Mouse (Mus musculus) lung, adult 2 months (tissue): ENCODE data around the gene Smim20.

Experiments
- CTCF ChIP-seq: fragments of 200-500 bp; IDR thresholded peaks from 2 replicates; pipeline ENCODE4 v1.5.1; 2011; ENCODE audit warnings: mild to moderate bottlenecking, low read length, control low read depth; ENCODE audit not compliant: insufficient read depth
- POLR2A ChIP-seq: fragments of 200-500 bp; IDR thresholded peaks from 2 replicates; pipeline ENCODE4 v1.6.1; 2011; ENCODE audit warnings: low read depth, mild to moderate bottlenecking, control low read depth, low read length, borderline replicate concordance; ENCODE audit errors: extremely low read depth

DNA sequence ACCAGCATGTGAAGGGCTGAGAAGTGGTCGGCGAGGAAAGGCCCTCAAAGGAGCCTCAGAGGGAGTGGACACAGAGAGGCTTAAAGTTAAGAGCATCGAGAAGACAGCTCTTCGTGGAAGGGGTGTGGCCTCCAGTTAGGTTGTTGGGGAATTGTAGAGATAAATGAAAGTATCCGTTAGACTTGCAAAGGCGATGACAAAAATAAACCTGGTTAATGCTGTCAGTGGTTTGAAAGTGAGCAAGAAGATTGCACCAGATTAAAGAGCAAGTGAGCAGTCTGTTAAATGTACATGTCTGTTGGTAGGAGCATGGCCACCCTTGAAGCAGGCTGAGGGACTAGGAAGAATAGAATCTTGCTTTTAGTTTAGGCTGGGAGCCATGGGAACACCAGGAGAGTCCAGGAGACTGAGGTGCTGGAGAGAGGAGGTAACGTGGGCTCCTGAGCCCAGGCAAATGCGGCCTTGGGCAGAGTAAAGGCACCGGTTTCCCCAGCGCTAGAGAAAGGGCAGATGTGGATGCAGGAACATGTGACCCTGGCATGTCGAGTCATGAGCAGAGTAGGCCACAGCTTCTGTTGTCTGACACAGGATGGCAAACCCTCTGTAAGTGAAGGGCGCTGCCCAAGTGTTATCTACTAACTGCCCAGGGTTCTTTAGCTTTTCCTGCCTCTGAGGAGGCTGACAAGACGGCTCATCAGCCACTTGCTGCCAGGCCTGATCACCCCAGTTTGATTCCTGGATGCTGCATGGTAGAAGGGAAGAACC is 4.2 kb downstream of the Smim20 start:
- no peak for TF ChIP-seq CTCF
- no peak for TF ChIP-seq POLR2A
